Mouse (Mus musculus) G1E (cell line): Measurements from ENCODE around the gene Sema6c.

Source experiments
- CTCF ChIP-seq: IDR thresholded peaks from 2 replicates; pipeline ENCODE4 v1.5.1; 2012; ENCODE audit warnings: low read depth, low read length, inconsistent platforms, mixed read lengths
- GATA1 ChIP-seq: IDR thresholded peaks from 2 replicates; pipeline ENCODE4 v1.6.1; 2012; ENCODE audit warnings: borderline replicate concordance, low read length, inconsistent platforms, mixed read lengths
- POLR2AphosphoS5 ChIP-seq: IDR thresholded peaks from 2 replicates; pipeline ENCODE4 v1.6.1; 2012; ENCODE audit warnings: low read depth, low read length, inconsistent platforms; ENCODE audit not compliant: insufficient replicate concordance
- TAL1 ChIP-seq: conservative IDR thresholded peaks from 2 replicates; pipeline ENCODE4 v1.6.1; 2012; ENCODE audit warnings: low read depth, low read length, inconsistent platforms, mixed read lengths

DNA sequence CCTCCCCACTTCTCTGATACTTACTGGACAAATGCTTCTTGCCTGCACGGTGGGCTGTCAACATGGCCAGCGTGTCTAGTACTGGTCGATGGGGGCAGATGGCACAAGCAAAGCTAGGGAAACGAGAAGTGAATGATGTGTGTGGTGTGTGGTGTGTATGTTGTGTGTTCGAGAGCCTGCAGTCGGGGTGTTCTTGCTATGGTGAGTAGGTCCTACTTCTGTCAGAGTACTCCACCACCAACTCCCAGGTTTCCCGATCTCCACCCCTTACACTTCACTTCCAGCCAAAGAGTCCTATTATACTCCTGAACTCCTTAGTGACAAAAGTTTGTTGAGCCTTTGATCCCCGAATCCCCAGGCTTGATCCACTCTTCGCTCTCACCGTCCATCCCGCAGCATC is 27.1 kb upstream of the Sema6c start:
- no peak for TF ChIP-seq CTCF
- no peak for TF ChIP-seq TAL1
- no peak for TF ChIP-seq GATA1
- no peak for TF ChIP-seq POLR2AphosphoS5
